Mouse (Mus musculus): ENCODE results near the gene Rhd. TPM values are rescaled to one million over a fixed set of nuclear protein-coding genes. Genes with fewer than 3 reads are reported as not detected.
A peak's percentile ranks its signal among the peaks of the same experiment; 100 is the strongest.

Rhd gene
- polyA plus RNA-seq, 1 experiment from 2014 or later: 1.1 TPM

DNA sequence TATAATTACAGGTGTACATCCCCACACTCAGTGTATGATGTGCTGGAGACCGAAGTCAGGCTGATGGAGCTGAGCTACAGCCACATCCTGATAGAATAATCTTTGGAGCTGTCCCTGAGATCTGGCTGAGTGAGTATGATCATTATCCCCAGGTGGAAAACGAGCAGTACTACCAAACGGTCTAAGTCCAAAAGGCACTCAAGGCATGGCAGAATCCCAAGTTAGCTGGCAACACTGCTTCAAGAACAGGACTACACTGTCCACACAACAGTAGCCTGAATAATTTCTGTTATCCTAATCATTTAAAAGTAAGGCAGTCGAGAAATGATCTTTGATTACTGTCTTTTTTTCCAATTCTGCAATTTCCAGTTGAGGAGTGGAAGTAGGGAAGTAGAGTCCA, 20.8 kb upstream of the Rhd start:
- no peak for ATAC-seq
- 93% methylated on average over 4 of the region's 4 CpGs for WGBS
- peaks cover 22% of the 10 kb centered on the region for H3K4me1 ChIP-seq (replicated peaks)

DNA sequence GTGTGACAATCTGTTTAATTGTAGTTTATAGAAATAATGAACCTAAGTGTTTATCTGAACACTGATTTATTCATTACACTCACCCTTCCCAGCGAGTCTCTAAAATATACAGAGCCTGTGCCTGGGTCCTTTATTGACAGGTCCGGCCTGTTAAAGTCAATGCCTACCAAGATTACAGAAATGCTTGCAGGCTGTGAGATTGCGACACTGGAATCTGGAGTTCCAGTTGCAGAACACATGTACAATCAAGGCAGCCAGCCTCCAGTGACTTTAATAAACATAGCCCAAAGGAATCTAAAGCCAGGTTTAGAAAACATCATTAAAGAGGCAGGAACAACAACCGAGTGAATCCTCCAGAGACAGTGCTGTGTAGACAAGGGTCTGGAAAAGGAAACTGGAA, 16.7 kb upstream of the Rhd start:
- no peaks in the 10 kb centered on the region for H3K9me3 ChIP-seq
- H3K27ac ChIP-seq: no peak overlapping the region
- no peak overlapping the region for H3K4me2 ChIP-seq (replicated peaks)
- peaks cover 47% of the 10 kb centered on the region for H3K4me1 ChIP-seq (replicated peaks)
- no peak overlapping the region for H3K9ac ChIP-seq (replicated peaks)
- no peaks in the 10 kb centered on the region for H3K36me3 ChIP-seq
- no peak for ATAC-seq
- H3K4me3 ChIP-seq (replicated peaks): no peak overlapping the region
- no peaks in the 10 kb centered on the region for H3K27me3 ChIP-seq
- WGBS: 86% methylated on average over 4 of the region's 4 CpGs

More for the DNA sequence above, 20.8 kb upstream of the Rhd start:
- no peak overlapping the region for H3K4me2 ChIP-seq (replicated peaks)
- H3K9ac ChIP-seq (replicated peaks): no peak overlapping the region
- H3K36me3 ChIP-seq: peaks cover 8% of the 10 kb centered on the region; the same call in 1 of the 2 replicates
- H3K27ac ChIP-seq: no peak overlapping the region
- H3K27me3 ChIP-seq: no peaks in the 10 kb centered on the region
- no peak overlapping the region for H3K4me3 ChIP-seq (replicated peaks)
- no peaks in the 10 kb centered on the region for H3K9me3 ChIP-seq

GRCm38 (mm10) chr4:134850551-134850950, 13.8 kb upstream of the Rhd start:
- H3K4me2 ChIP-seq (replicated peaks): peak overlapping the region; percentile 83
- H3K9ac ChIP-seq (replicated peaks): no peak overlapping the region
- no peaks in the 10 kb centered on the region for H3K36me3 ChIP-seq
- WGBS: 75% methylated on average over 4 of the region's 4 CpGs
- H3K4me1 ChIP-seq (replicated peaks): peaks cover 43% of the 10 kb centered on the region
- H3K4me3 ChIP-seq (replicated peaks): peak overlapping the region; percentile 98
- no peak for ATAC-seq
- H3K27ac ChIP-seq: no peak overlapping the region
- H3K27me3 ChIP-seq: peaks cover 10% of the 10 kb centered on the region
- H3K9me3 ChIP-seq: no peaks in the 10 kb centered on the region

GRCm38 (mm10) chr4:134851236-134851635, 13.1 kb upstream of the Rhd start:
- 58% methylated on average over 2 of the region's 2 CpGs for WGBS
- Histone ChIP-seq H3K27me3 (peaks cover 16% of the 10 kb centered on the region), H3K36me3 (no peaks in the 10 kb centered on the region), H3K27ac (no peak overlapping the region), H3K4me3 (replicated peaks) (peak overlapping the region; percentile 98), H3K9ac (replicated peaks) (peak overlapping the region; percentile 100), H3K4me2 (replicated peaks) (peak overlapping the region; percentile 83), H3K4me1 (replicated peaks) (peaks cover 40% of the 10 kb centered on the region), H3K9me3 (no peaks in the 10 kb centered on the region)
- ATAC-seq: no peak

GRCm38 (mm10) chr4:134851876-134852275, 12.5 kb upstream of the Rhd start:
- Histone ChIP-seq H3K27me3 (peaks cover 20% of the 10 kb centered on the region), H3K36me3 (no peaks in the 10 kb centered on the region), H3K27ac (no peak overlapping the region), H3K9me3 (no peaks in the 10 kb centered on the region), H3K4me2 (replicated peaks) (peak overlapping the region; percentile 83), H3K4me1 (replicated peaks) (peaks cover 40% of the 10 kb centered on the region), H3K4me3 (replicated peaks) (peak overlapping the region; percentile 98), H3K9ac (replicated peaks) (peak overlapping the region; percentile 100)
- 14% methylated on average over 14 of the region's 14 CpGs for WGBS
- no peak for ATAC-seq

GRCm38 (mm10) chr4:134852438-134853255, 11.7 kb upstream of the Rhd start:
- H3K27me3 ChIP-seq: peaks cover 20% of the 10 kb centered on the region
- peaks cover 39% of the 10 kb centered on the region for H3K4me1 ChIP-seq (replicated peaks)
- H3K4me2 ChIP-seq (replicated peaks): peak overlapping the region; percentile 83
- H3K4me3 ChIP-seq (replicated peaks): peak overlapping the region; percentile 98
- ATAC-seq: peak; percentile 9
- WGBS: under 1% methylated on average over 94 of the region's 106 CpGs
- no peaks in the 10 kb centered on the region for H3K36me3 ChIP-seq
- H3K9ac ChIP-seq (replicated peaks): peak overlapping the region; percentile 100
- H3K27ac ChIP-seq: peak overlapping the region; percentile 98
- no peaks in the 10 kb centered on the region for H3K9me3 ChIP-seq

- WGBS: under 1% methylated on average over 37 of the region's 38 CpGs
- H3K4me2 ChIP-seq (replicated peaks): peak within 1 kb of the TSS; percentile 83
- peak; percentile 97 for ATAC-seq
- H3K27me3 ChIP-seq: peaks cover 20% of the 10 kb centered on the region
- no peaks in the 10 kb centered on the region for H3K9me3 ChIP-seq
- no peaks in the 10 kb centered on the region for H3K36me3 ChIP-seq
- H3K27ac ChIP-seq: peak within 1 kb of the TSS; percentile 98
- peak within 1 kb of the TSS; percentile 100 for H3K9ac ChIP-seq (replicated peaks)
- peaks cover 33% of the 10 kb centered on the region for H3K4me1 ChIP-seq (replicated peaks)
- H3K4me3 ChIP-seq (replicated peaks): peak within 1 kb of the TSS; percentile 98
Measured at GRCm38 (mm10) chr4:134853259-134853636, 11.1 kb upstream of the Rhd start, which contains the start of gene Maco1. Gene Maco1 (minus strand): TSS chr4:134853345.

DNA sequence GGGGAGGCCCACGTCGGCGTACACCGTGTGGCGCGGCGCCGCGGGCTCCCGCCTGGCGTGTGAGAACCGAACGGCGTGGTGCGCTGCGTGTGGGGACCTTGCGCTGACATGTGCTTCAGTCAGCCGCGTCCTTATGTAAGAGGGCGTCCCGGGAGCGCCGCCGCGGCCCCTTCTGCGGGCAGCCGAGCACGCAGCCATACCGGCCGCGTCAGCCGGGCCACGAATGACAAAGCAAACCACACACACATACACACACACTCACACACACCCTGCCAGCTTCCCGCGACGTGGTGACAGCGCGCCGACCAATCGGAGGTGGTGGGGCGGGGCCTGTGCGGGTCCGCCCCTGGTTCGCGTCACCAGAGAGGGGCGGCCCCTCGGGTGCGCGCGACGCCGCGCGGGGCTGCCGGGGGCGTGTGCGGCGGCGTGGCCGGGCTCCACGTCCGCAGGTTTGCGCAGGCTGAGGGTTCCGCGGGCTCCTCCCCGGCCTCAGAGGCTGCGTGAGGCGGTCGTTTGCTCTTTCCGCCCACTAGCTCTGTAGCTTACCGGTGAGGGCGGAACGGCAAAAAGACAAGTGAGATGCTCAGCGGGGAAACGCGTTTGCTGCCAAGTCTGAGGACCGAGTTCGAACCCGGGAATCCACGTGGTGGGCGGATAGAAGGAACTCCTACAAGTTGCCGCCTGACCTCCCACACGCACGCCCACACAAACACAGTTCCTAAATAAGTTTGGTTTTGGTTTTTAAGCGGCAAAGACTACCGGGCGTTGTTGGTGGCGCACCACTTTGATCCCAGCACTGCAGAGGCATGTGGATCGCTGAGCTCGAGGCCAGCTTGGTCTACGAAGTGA, 10.5 kb upstream of the Rhd start:
- Histone ChIP-seq H3K9ac (replicated peaks) (peak overlapping the region; percentile 100), H3K4me3 (replicated peaks) (peak overlapping the region; percentile 98), H3K27me3 (peaks cover 20% of the 10 kb centered on the region), H3K4me2 (replicated peaks) (peak overlapping the region; percentile 59), H3K27ac (peak overlapping the region; percentile 98), H3K36me3 (no peaks in the 10 kb centered on the region), H3K4me1 (replicated peaks) (peaks cover 28% of the 10 kb centered on the region), H3K9me3 (no peaks in the 10 kb centered on the region)
- ATAC-seq: peak; percentile 95
- 2% methylated on average over 88 of the region's 91 CpGs for WGBS

DNA sequence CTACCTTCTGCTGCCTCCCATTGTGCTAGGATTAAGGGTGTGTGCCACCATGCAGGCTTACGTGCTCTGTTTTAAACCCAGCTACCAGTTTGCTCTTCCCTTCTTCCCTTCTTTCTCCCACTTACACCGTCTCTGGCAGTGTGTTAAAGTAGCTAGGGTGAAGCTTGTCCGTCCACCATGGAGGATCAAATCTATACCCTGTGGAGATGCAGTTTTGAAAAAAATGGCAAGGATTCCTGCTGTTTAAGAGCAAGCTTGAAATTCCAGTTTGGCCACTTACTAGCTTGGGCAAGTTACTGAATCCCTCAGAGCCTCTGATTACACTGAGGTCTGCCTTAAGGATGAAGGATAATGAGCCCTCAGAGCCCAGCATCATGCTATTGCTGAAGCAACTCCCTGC, 9.0 kb upstream of the Rhd start:
- Histone ChIP-seq H3K9ac (replicated peaks) (no peak overlapping the region), H3K4me2 (replicated peaks) (no peak overlapping the region), H3K36me3 (no peaks in the 10 kb centered on the region), H3K9me3 (no peaks in the 10 kb centered on the region), H3K4me3 (replicated peaks) (no peak overlapping the region), H3K4me1 (replicated peaks) (peaks cover 17% of the 10 kb centered on the region), H3K27ac (no peak overlapping the region), H3K27me3 (peaks cover 20% of the 10 kb centered on the region)
- no peak for ATAC-seq
- WGBS: 38% methylated on average over 3 of the region's 3 CpGs

- Histone ChIP-seq H3K4me2 (replicated peaks) (no peak overlapping the region), H3K4me3 (replicated peaks) (no peak overlapping the region), H3K9me3 (no peaks in the 10 kb centered on the region), H3K36me3 (no peaks in the 10 kb centered on the region), H3K4me1 (replicated peaks) (peaks cover 10% of the 10 kb centered on the region), H3K27ac (no peak overlapping the region), H3K9ac (replicated peaks) (no peak overlapping the region), H3K27me3 (peaks cover 20% of the 10 kb centered on the region)
- 72% methylated on average over 5 of the region's 5 CpGs for WGBS
- ATAC-seq: no peak
Measured at GRCm38 (mm10) chr4:134856056-134856455, 8.3 kb upstream of the Rhd start.

DNA sequence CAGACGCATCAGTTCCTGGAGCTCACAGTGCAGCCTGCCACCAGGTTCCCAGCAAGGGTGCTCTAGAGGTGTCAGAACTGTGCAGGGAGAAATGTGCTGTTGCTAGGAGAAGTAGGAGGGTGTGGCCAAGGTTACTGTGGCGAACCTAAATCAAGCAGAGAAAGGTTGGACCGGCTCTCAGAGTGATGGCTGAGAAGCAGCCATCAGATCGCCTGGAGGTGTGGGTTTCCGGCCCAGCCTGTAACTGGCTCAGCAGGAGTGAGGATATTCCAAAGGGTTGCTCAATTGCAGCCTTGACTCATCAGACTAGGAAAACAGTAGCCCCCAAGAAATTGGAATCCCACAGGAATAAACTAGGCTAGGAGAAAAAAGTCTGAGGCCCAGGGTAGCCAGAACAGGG, 7.8 kb upstream of the Rhd start:
- Histone ChIP-seq H3K36me3 (no peaks in the 10 kb centered on the region), H3K4me2 (replicated peaks) (no peak overlapping the region), H3K27me3 (peaks cover 20% of the 10 kb centered on the region), H3K27ac (no peak overlapping the region), H3K4me3 (replicated peaks) (no peak overlapping the region), H3K4me1 (replicated peaks) (peaks cover 5% of the 10 kb centered on the region), H3K9me3 (no peaks in the 10 kb centered on the region), H3K9ac (replicated peaks) (no peak overlapping the region)
- 25% methylated on average over 5 of the region's 5 CpGs for WGBS
- ATAC-seq: no peak

- WGBS: 81% methylated on average over 4 of the region's 4 CpGs
- Histone ChIP-seq H3K4me3 (replicated peaks) (no peak overlapping the region), H3K9me3 (no peaks in the 10 kb centered on the region), H3K4me1 (replicated peaks) (no peaks in the 10 kb centered on the region), H3K36me3 (no peaks in the 10 kb centered on the region), H3K27ac (no peak overlapping the region), H3K9ac (replicated peaks) (no peak overlapping the region), H3K4me2 (replicated peaks) (no peak overlapping the region), H3K27me3 (peaks cover 20% of the 10 kb centered on the region)
- ATAC-seq: no peak
Measured at GRCm38 (mm10) chr4:134858494-134858893, 5.8 kb upstream of the Rhd start.

Data from midbrain, embryonic 13.5 days (tissue).